Mouse (Mus musculus) intestine, postnatal 0 days (tissue): ENCODE measurements at regions not wholly inside any gene's neighbourhood (a gene's known extent, or its start where the extent isn't known, plus 50 kb on each side); places are given as distances from the start of the nearest gene placed in this dataset.

Experiments
- ATAC-seq: fragments of 200-750 bp; cut with Nextera tagmentation; 2 replicates; pipeline ENCODE4 v1.8.0; 2017; ENCODE audit warnings: mild to moderate bottlenecking, moderate TSS enrichment, moderate library complexity
- H3K27ac ChIP-seq: fragments of 300-500 bp; sonication (generic); 2 replicates; pipeline ENCODE4 v1.5.1; 2014; ENCODE audit warnings: mild to moderate bottlenecking, low read depth, low read length, moderate library complexity
- H3K27me3 ChIP-seq: fragments of 300-500 bp; sonication (generic); replicated peaks from 2 replicates; pipeline ENCODE4 v1.6.1; 2014; ENCODE audit warnings: low read length, mixed read lengths; ENCODE audit not compliant: control insufficient read depth, insufficient read depth
- H3K36me3 ChIP-seq: fragments of 300-500 bp; sonication (generic); 2 replicates; pipeline ENCODE4 v1.6.1; 2014; ENCODE audit warnings: mild to moderate bottlenecking, moderate library complexity; ENCODE audit not compliant: control insufficient read depth, insufficient read depth
- H3K4me1 ChIP-seq: fragments of 300-500 bp; sonication (generic); replicated peaks from 2 replicates; pipeline ENCODE4 v1.6.1; 2014; ENCODE audit warnings: antibody characterized with exemption, low read length, mixed read lengths; ENCODE audit not compliant: control insufficient read depth, insufficient read depth
- H3K4me2 ChIP-seq: fragments of 300-500 bp; sonication (generic); replicated peaks from 2 replicates; pipeline ENCODE4 v1.6.1; 2014; ENCODE audit warnings: low read depth, mild to moderate bottlenecking, moderate library complexity
- H3K4me3 ChIP-seq: fragments of 300-500 bp; sonication (generic); 2 replicates; pipeline ENCODE4 v1.5.1; 2014; ENCODE audit warnings: low read depth, low read length
- H3K9ac ChIP-seq: fragments of 300-500 bp; sonication (generic); 2 replicates; pipeline ENCODE4 v1.6.1; 2014; ENCODE audit warnings: mild to moderate bottlenecking, low read depth, low read length
- H3K9me3 ChIP-seq: fragments of 300-500 bp; sonication (generic); 2 replicates; pipeline ENCODE4 v1.6.1; 2016; ENCODE audit warnings: mixed run types; ENCODE audit not compliant: control insufficient read depth
- CTCF ChIP-seq: sonication (generic); IDR thresholded peaks from 2 replicates; pipeline ENCODE4 v1.5.1; 2016; ENCODE audit warnings: low read depth, mild to moderate bottlenecking, control low read depth, antibody characterized with exemption, moderate library complexity
- WGBS: fragments of 180-500 bp; shearing (Covaris S2); extraction: QIAGEN DNeasy Blood & Tissue Kit; methylation state at CpG from one replicate; pipeline ENCODE4 v1.1.7; 2014; 5-methylcytosine and 5-hydroxymethylcytosine counted together

GRCm38 (mm10) chr8:88417307-88418095, 55.5 kb upstream of the Brd7 start:
- 76% methylated on average over 13 of the region's 13 CpGs for WGBS
- no peak for ATAC-seq
- H3K9me3 ChIP-seq = no peaks in the 10 kb centered on the region
- no peak overlapping the region for H3K9ac ChIP-seq
- H3K4me1 ChIP-seq = no peaks in the 10 kb centered on the region
- H3K36me3 ChIP-seq = no peaks in the 10 kb centered on the region
- H3K4me2 ChIP-seq = no peak overlapping the region
- no peaks in the 10 kb centered on the region for H3K27me3 ChIP-seq
- no peak overlapping the region for H3K4me3 ChIP-seq
- no peak overlapping the region for H3K27ac ChIP-seq
- no peak for TF ChIP-seq CTCF

GRCm38 (mm10) chr8:88423264-88423663, 61.3 kb upstream of the Brd7 start:
- Histone ChIP-seq H3K4me1 (no peaks in the 10 kb centered on the region), H3K4me3 (no peak overlapping the region), H3K9ac (no peak overlapping the region), H3K9me3 (no peaks in the 10 kb centered on the region), H3K36me3 (no peaks in the 10 kb centered on the region), H3K27ac (no peak overlapping the region), H3K4me2 (no peak overlapping the region), H3K27me3 (no peaks in the 10 kb centered on the region)
- no peak for TF ChIP-seq CTCF
- no peak for ATAC-seq
- WGBS = 78% methylated on average over 2 of the region's 2 CpGs

- Histone ChIP-seq H3K9me3 (no peaks in the 10 kb centered on the region), H3K27ac (no peak overlapping the region), H3K4me3 (no peak overlapping the region), H3K27me3 (no peaks in the 10 kb centered on the region), H3K9ac (no peak overlapping the region), H3K4me1 (no peaks in the 10 kb centered on the region), H3K36me3 (no peaks in the 10 kb centered on the region), H3K4me2 (no peak overlapping the region)
- ATAC-seq = no peak
- no peak for TF ChIP-seq CTCF
- 64% methylated on average over 5 of the region's 5 CpGs for WGBS
Measured at GRCm38 (mm10) chr8:88428560-88428959, 66.6 kb upstream of the Brd7 start.

GRCm38 (mm10) chr8:88431389-88431788, 69.4 kb upstream of the Brd7 start:
- Histone ChIP-seq H3K9ac (no peak overlapping the region), H3K4me1 (no peaks in the 10 kb centered on the region), H3K27ac (no peak overlapping the region), H3K4me2 (no peak overlapping the region), H3K36me3 (no peaks in the 10 kb centered on the region), H3K9me3 (no peaks in the 10 kb centered on the region), H3K4me3 (no peak overlapping the region), H3K27me3 (no peaks in the 10 kb centered on the region)
- no peak for TF ChIP-seq CTCF
- 54% methylated on average over 6 of the region's 6 CpGs for WGBS
- ATAC-seq = no peak

- no peaks in the 10 kb centered on the region for H3K4me1 ChIP-seq
- 80% methylated on average over 2 of the region's 2 CpGs for WGBS
- H3K36me3 ChIP-seq = no peaks in the 10 kb centered on the region
- no peak overlapping the region for H3K4me3 ChIP-seq
- ATAC-seq = no peak
- no peak for TF ChIP-seq CTCF
- H3K27me3 ChIP-seq = 0 out of 2 replicates have a peak, but pooled peaks cover 2% of the 10 kb centered on the region
- no peak overlapping the region for H3K4me2 ChIP-seq
- no peak overlapping the region for H3K9ac ChIP-seq
- H3K27ac ChIP-seq = no peak overlapping the region
- H3K9me3 ChIP-seq = no peaks in the 10 kb centered on the region
Measured at GRCm38 (mm10) chr8:88435686-88436085, 73.7 kb upstream of the Brd7 start.

GRCm38 (mm10) chr8:88440219-88440618, 78.2 kb upstream of the Brd7 start:
- H3K27me3 ChIP-seq = 0 out of 2 replicates have a peak, but pooled peaks cover 2% of the 10 kb centered on the region
- no peak for TF ChIP-seq CTCF
- no peak overlapping the region for H3K4me2 ChIP-seq
- no peak overlapping the region for H3K27ac ChIP-seq
- no peaks in the 10 kb centered on the region for H3K36me3 ChIP-seq
- no peaks in the 10 kb centered on the region for H3K4me1 ChIP-seq
- no peak overlapping the region for H3K4me3 ChIP-seq
- WGBS = 73% methylated on average over 15 of the region's 15 CpGs
- H3K9me3 ChIP-seq = no peaks in the 10 kb centered on the region
- H3K9ac ChIP-seq = no peak overlapping the region
- no peak for ATAC-seq
